Mouse (Mus musculus): ENCODE measurements around the gene Nr2e3. TPM values are rescaled to one million over a fixed set of nuclear protein-coding genes. Genes with fewer than 3 reads are reported as not detected.

Nr2e3 gene
- not detected in 2 replicates for polyA plus RNA-seq (2012; rRNA removed; ENCODE audit: low replicate concordance)

DNA sequence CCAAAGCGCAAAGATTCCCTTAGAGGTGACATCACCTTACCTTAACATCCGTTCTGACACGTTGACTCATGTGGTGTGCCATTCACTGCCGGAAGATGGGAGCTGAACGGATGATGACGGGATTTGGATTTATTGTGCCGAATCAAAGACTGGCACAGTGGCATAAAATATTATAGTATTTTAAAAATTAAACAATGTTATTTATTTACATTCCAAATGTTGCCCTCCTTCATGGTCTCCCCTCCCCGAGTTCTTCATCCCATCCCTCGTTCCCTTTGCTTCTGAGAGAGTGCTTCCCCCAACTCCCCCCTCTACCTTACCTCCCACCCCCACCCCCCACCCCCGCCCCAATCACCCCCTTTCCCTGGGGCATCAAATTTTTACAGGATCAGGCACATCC lies at the start of gene Nr2e3:
Nr2e3 (minus strand) TSS at position 101 of the 400 bp plus-strand sequence.

Other genes with a start within 250 kb of the Nr2e3 start
- 2.8 and 10.3 TPM in 2 replicates for gene Senp8, start 209.9 kb downstream of the Nr2e3 start, polyA plus RNA-seq (2012; rRNA removed; ENCODE audit: low replicate concordance)
- 1.7 and 4.7 TPM in 2 replicates for gene Myo9a, start 209.8 kb downstream of the Nr2e3 start, polyA plus RNA-seq (2012; rRNA removed; ENCODE audit: low replicate concordance)

Data from mammary gland, adult 2 months (tissue).